Mouse (Mus musculus) hindbrain, postnatal 0 days (tissue): ENCODE data around the gene Ebf3. TPM values are rescaled to one million over a fixed set of nuclear protein-coding genes. Genes with fewer than 3 reads are reported as not detected.
A peak's percentile ranks its signal among the peaks of the same experiment; 100 is the strongest.

Source experiments
- ATAC-seq: fragments of 200-750 bp; cut with Nextera tagmentation; 2 replicates; pipeline ENCODE4 v1.8.0; 2017; ENCODE audit warnings: mild to moderate bottlenecking, moderate TSS enrichment, moderate library complexity
- DNase-seq: peaks from one replicate; pipeline ENCODE4 v3.0.0-alpha.2; 2015; ENCODE audit warnings: low spot score
- H3K27ac ChIP-seq: fragments of 300-500 bp; sonication (generic); 2 replicates; pipeline ENCODE4 v1.5.1; 2014; ENCODE audit warnings: mild to moderate bottlenecking
- H3K27me3 ChIP-seq: fragments of 300-500 bp; sonication (generic); 2 replicates; pipeline ENCODE4 v1.6.1; 2014; ENCODE audit warnings: low read length, mixed read lengths; ENCODE audit not compliant: insufficient read depth
- H3K36me3 ChIP-seq: fragments of 300-500 bp; sonication (generic); 2 replicates; pipeline ENCODE4 v1.6.1; 2014; ENCODE audit warnings: low read length, mixed read lengths; ENCODE audit not compliant: insufficient read depth
- H3K4me1 ChIP-seq: fragments of 300-500 bp; sonication (generic); 2 replicates; pipeline ENCODE4 v1.6.1; 2014; ENCODE audit warnings: antibody characterized with exemption, low read length, mixed read lengths; ENCODE audit not compliant: insufficient read depth
- H3K4me2 ChIP-seq: fragments of 300-500 bp; sonication (generic); 2 replicates; pipeline ENCODE4 v1.6.1; 2014; ENCODE audit warnings: low read depth, mild to moderate bottlenecking, low read length, moderate library complexity, mixed read lengths
- H3K4me3 ChIP-seq: fragments of 300-500 bp; sonication (generic); 2 replicates; pipeline ENCODE4 v1.5.1; 2014; ENCODE audit warnings: low read length
- H3K9ac ChIP-seq: fragments of 300-500 bp; sonication (generic); replicated peaks from 2 replicates; pipeline ENCODE4 v1.6.1; 2014; ENCODE audit warnings: mild to moderate bottlenecking, low read length, moderate library complexity, mixed read lengths
- H3K9me3 ChIP-seq: fragments of 300-500 bp; sonication (generic); 2 replicates; pipeline ENCODE4 v1.6.1; 2016; ENCODE audit warnings: low read length, mixed read lengths
- CTCF ChIP-seq: IDR thresholded peaks from 2 replicates; pipeline ENCODE4 v1.5.1; 2016; ENCODE audit warnings: antibody characterized with exemption, control low read depth, low read depth
- WGBS: fragments of 180-500 bp; shearing (Covaris S2); extraction: QIAGEN DNeasy Blood & Tissue Kit; methylation state at CpG from one replicate; pipeline ENCODE4 v1.1.7; 2014; 5-methylcytosine and 5-hydroxymethylcytosine counted together
- polyA plus RNA-seq: library from polyadenylated mRNA; unstranded; fragments of >200 nt; fragmentation: Nextera tagmentation; extraction: Ambion mirVana; gene quantifications from 2 replicates; pipeline ENCODE4 v1.2.1, GENCODE M21; 2015
- total RNA-seq: library from RNA; depleted of rRNA; stranded (reverse); fragments of >200 nt; gene quantifications from 2 replicates; pipeline ENCODE4 v1.2.3, GENCODE M21; 2014

Gene Ebf3
- total and polyA plus RNA-seq, 2 experiments from 2014 or later = 11.5 to 123 TPM

- WGBS = 25% methylated on average over 15 of the region's 15 CpGs
- peaks cover 8% of the 10 kb centered on the region; the same call in 1 of the 2 replicates for H3K4me1 ChIP-seq
- H3K4me2 ChIP-seq = peak overlapping the region; percentile 51
- H3K9me3 ChIP-seq = no peaks in the 10 kb centered on the region
- ATAC-seq (peak; percentile 55), DNase-seq (no peak)
- H3K9ac ChIP-seq = peak overlapping the region; percentile 29
- TF ChIP-seq CTCF = peak; percentile 38
- peak overlapping the region; percentile 69 for H3K27ac ChIP-seq
- no peaks in the 10 kb centered on the region for H3K36me3 ChIP-seq
- H3K4me3 ChIP-seq = peak overlapping the region; percentile 1
- no peaks in the 10 kb centered on the region for H3K27me3 ChIP-seq
These were observed 12.9 kb downstream of the Ebf3 start for GRCm38 (mm10) chr7:137301329-137301751.

GRCm38 (mm10) chr7:137300826-137301225 is 13.4 kb downstream of the Ebf3 start:
- DNase-seq = no peak
- H3K27ac ChIP-seq = peak overlapping the region; percentile 69
- ATAC-seq = no peak
- WGBS = 30% methylated on average over 6 of the region's 6 CpGs
- no peaks in the 10 kb centered on the region for H3K36me3 ChIP-seq
- peak overlapping the region; percentile 29; the same call in 1 of the 2 replicates for H3K9ac ChIP-seq
- no peak for TF ChIP-seq CTCF
- no peaks in the 10 kb centered on the region for H3K27me3 ChIP-seq
- H3K4me3 ChIP-seq = peak overlapping the region; percentile 1; the same call in 1 of the 2 replicates
- H3K9me3 ChIP-seq = no peaks in the 10 kb centered on the region
- H3K4me1 ChIP-seq = peaks cover 8% of the 10 kb centered on the region; the same call in 1 of the 2 replicates
- peak overlapping the region; percentile 51 for H3K4me2 ChIP-seq

GRCm38 (mm10) chr7:137300169-137300568 is 14.1 kb downstream of the Ebf3 start:
- DNase-seq = no peak
- 40% methylated on average over 11 of the region's 11 CpGs for WGBS
- Histone ChIP-seq H3K9me3 (no peaks in the 10 kb centered on the region), H3K27me3 (no peaks in the 10 kb centered on the region), H3K4me3 (no peak overlapping the region), H3K36me3 (no peaks in the 10 kb centered on the region), H3K4me2 (peak overlapping the region; percentile 51; the same call in 1 of the 2 replicates), H3K9ac (0 out of 2 replicates have a peak overlapping the region, but pooled peaks have one; percentile 24), H3K27ac (peak overlapping the region; percentile 45), H3K4me1 (peaks cover 8% of the 10 kb centered on the region; the same call in 1 of the 2 replicates)
- no peak for TF ChIP-seq CTCF
- ATAC-seq = no peak

GRCm38 (mm10) chr7:137297594-137298381 is 16.5 kb downstream of the Ebf3 start:
- Histone ChIP-seq H3K4me2 (0 out of 2 replicates have a peak overlapping the region, but pooled peaks have one; percentile 5), H3K4me1 (peaks cover 8% of the 10 kb centered on the region; the same call in 1 of the 2 replicates), H3K4me3 (no peak overlapping the region), H3K27ac (peak overlapping the region; percentile 41; the same call in 1 of the 2 replicates), H3K27me3 (no peaks in the 10 kb centered on the region), H3K36me3 (no peaks in the 10 kb centered on the region), H3K9me3 (no peaks in the 10 kb centered on the region), H3K9ac (0 out of 2 replicates have a peak overlapping the region, but pooled peaks have one; percentile 33)
- DNase-seq (no peak), ATAC-seq (no peak)
- 67% methylated on average over 24 of the region's 24 CpGs for WGBS
- TF ChIP-seq CTCF = no peak

GRCm38 (mm10) chr7:137297131-137297530 is 17.1 kb downstream of the Ebf3 start:
- Histone ChIP-seq H3K4me3 (no peak overlapping the region), H3K4me2 (peak overlapping the region; percentile 21; the same call in 1 of the 2 replicates), H3K9me3 (no peaks in the 10 kb centered on the region), H3K27ac (peak overlapping the region; percentile 41; the same call in 1 of the 2 replicates), H3K9ac (0 out of 2 replicates have a peak overlapping the region, but pooled peaks have one; percentile 33), H3K4me1 (peaks cover 8% of the 10 kb centered on the region; the same call in 1 of the 2 replicates), H3K36me3 (no peaks in the 10 kb centered on the region), H3K27me3 (no peaks in the 10 kb centered on the region)
- TF ChIP-seq CTCF = no peak
- WGBS = 53% methylated on average over 7 of the region's 7 CpGs
- ATAC-seq = no peak
- DNase-seq = no peak

- no peak overlapping the region for H3K27ac ChIP-seq
- no peak for TF ChIP-seq CTCF
- no peaks in the 10 kb centered on the region for H3K27me3 ChIP-seq
- H3K9me3 ChIP-seq = no peaks in the 10 kb centered on the region
- no peak overlapping the region for H3K4me2 ChIP-seq
- DNase-seq (peak; percentile 53), ATAC-seq (no peak)
- no peak overlapping the region for H3K4me3 ChIP-seq
- 54% methylated on average over 7 of the region's 7 CpGs for WGBS
- no peaks in the 10 kb centered on the region for H3K36me3 ChIP-seq
- H3K4me1 ChIP-seq = 0 out of 2 replicates have a peak, but pooled peaks cover 3% of the 10 kb centered on the region
- no peak overlapping the region for H3K9ac ChIP-seq
These were observed 18.6 kb downstream of the Ebf3 start for GRCm38 (mm10) chr7:137295612-137296011.
